Mouse (Mus musculus): ENCODE measurements at regions not wholly inside any gene's neighbourhood (a gene's known extent, or its start where the extent isn't known, plus 50 kb on each side); places are given as distances from the start of the nearest gene placed in this dataset.

DNA sequence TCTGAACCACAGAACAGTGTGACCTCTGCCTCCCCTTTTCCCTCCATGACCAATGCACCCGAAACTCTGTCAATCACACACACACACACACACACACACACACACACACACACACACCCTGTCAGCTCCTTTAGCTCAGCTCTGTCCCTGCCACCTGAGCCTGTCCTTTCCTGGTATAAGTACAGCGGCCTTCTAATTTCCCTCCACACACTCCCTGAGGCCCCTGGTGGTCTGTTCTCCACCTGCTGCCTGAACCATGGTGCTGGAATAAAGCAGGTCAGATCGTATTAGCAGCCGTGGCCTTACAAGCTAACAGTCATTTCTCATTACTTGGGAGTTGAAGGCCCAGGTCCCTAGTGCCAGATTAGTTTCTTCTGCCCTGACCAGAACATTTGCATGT lies 132.8 kb upstream of the Tle3 start:
- ATAC-seq (replicated peaks; ENCODE audit: low FRiP score, low TSS enrichment, low read depth) (no peak), DNase-seq (ENCODE audit: low spot score) (no peak)
- Histone ChIP-seq H3K4me2 (ENCODE audit: low read length) (no peak overlapping the region), H3K27me3 (replicated peaks; ENCODE audit: control insufficient read depth, insufficient read depth, low read length) (no peaks in the 10 kb centered on the region), H3K4me3 (ENCODE audit: low read depth, low read length) (no peak overlapping the region), H3K4me1 (replicated peaks; ENCODE audit: control insufficient read depth, insufficient read depth, low read length) (peaks cover 5% of the 10 kb centered on the region), H3K27ac (ENCODE audit: low read depth) (no peak overlapping the region), H3K9ac (ENCODE audit: low read length) (no peak overlapping the region), H3K36me3 (ENCODE audit: control insufficient read depth, insufficient read depth, low read length) (no peaks in the 10 kb centered on the region), H3K9me3 (ENCODE audit: control insufficient read depth, low read length) (no peaks in the 10 kb centered on the region)
- WGBS = 77% methylated on average over 4 of the region's 4 CpGs

DNA sequence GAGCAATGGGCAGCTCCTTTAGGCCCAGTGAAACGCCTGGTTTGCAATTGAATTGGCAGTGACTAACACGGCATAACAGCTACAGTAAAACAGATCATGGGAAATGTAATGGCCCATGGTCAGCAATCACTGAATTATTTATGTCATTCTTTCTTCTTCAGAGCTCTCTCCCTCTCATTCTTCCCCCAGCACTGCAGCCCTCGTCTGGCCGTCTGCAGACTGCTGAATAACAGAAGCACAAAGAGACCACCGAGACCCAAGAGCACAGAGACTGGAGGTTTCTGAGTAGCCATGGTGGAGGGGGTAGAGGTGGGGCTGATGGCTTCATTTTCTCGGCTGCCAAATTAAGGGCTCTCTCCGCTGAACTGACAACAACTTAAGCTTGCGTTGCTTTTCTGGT lies 130.7 kb upstream of the Tle3 start:
- Histone ChIP-seq H3K4me1 (replicated peaks; ENCODE audit: control insufficient read depth, insufficient read depth, low read length) (no peaks in the 10 kb centered on the region), H3K27ac (ENCODE audit: low read depth) (no peak overlapping the region), H3K4me2 (ENCODE audit: low read length) (no peak overlapping the region), H3K4me3 (ENCODE audit: low read depth, low read length) (no peak overlapping the region), H3K9ac (ENCODE audit: low read length) (no peak overlapping the region), H3K27me3 (replicated peaks; ENCODE audit: control insufficient read depth, insufficient read depth, low read length) (no peaks in the 10 kb centered on the region), H3K9me3 (ENCODE audit: control insufficient read depth, low read length) (no peaks in the 10 kb centered on the region), H3K36me3 (ENCODE audit: control insufficient read depth, insufficient read depth, low read length) (no peaks in the 10 kb centered on the region)
- WGBS = 48% methylated on average over 8 of the region's 8 CpGs
- no peak for ATAC-seq (replicated peaks; ENCODE audit: low FRiP score, low TSS enrichment, low read depth)
- no peak for DNase-seq (ENCODE audit: low spot score)

DNA sequence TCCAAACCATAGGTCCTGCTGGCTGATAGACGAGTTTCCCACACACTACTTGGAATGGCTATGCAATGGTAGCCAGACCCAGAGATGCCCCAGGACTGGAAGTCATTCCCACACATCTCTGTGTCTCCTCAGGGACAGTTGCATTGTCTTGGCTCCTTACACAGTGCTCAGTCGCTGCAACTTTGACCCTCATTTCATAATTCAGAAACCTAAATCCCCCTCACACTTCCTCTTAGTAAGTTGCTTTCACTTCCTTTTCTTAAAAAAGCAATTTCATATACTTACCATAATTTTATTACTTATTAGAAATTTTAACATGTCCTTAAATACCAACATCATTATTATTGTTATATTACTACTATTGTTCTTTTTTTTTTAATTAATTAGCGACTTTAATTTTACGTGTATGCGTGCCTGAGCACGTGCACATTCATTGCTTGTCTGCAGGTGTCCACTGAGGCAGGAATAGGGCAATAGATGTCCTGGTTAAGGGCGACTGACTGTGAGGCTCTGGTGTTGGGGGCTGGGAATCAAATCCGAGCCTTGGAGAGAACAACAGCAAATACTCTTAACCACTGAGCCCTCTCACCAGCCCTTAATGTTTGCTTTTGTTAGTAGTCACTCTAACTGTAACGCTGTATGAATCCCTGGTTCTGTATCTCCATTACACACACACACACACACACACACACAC lies 129.9 kb upstream of the Tle3 start:
- ATAC-seq (replicated peaks; ENCODE audit: low FRiP score, low TSS enrichment, low read depth) (no peak), DNase-seq (ENCODE audit: low spot score) (no peak)
- 82% methylated on average over 9 of the region's 9 CpGs for WGBS
- Histone ChIP-seq H3K9me3 (ENCODE audit: control insufficient read depth, low read length) (no peaks in the 10 kb centered on the region), H3K9ac (ENCODE audit: low read length) (no peak overlapping the region), H3K4me3 (ENCODE audit: low read depth, low read length) (no peak overlapping the region), H3K36me3 (ENCODE audit: control insufficient read depth, insufficient read depth, low read length) (no peaks in the 10 kb centered on the region), H3K27ac (ENCODE audit: low read depth) (no peak overlapping the region), H3K4me1 (replicated peaks; ENCODE audit: control insufficient read depth, insufficient read depth, low read length) (no peaks in the 10 kb centered on the region), H3K27me3 (replicated peaks; ENCODE audit: control insufficient read depth, insufficient read depth, low read length) (no peaks in the 10 kb centered on the region), H3K4me2 (ENCODE audit: low read length) (no peak overlapping the region)

DNA sequence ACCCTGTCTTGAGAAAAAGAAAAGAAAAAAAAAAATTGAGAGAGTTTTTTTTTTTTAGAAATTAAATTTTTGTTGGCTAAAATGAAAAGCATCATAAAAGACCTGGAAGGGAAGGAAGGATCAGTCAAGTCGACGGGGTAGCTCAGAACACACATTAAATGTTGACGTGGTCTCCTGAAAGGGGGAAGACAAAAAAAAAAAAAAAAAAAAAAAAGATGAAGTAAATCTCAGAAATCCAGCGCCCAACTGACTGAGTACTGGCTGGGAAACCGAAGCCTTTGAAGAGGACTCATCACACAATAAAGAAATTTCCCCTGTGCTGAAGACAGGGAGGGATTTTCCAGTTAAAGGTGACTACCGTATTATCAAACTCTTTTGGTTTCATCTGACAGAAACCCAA lies 128.9 kb upstream of the Tle3 start:
- Histone ChIP-seq H3K27ac (ENCODE audit: low read depth) (no peak overlapping the region), H3K4me2 (ENCODE audit: low read length) (no peak overlapping the region), H3K36me3 (ENCODE audit: control insufficient read depth, insufficient read depth, low read length) (no peaks in the 10 kb centered on the region), H3K9me3 (ENCODE audit: control insufficient read depth, low read length) (no peaks in the 10 kb centered on the region), H3K4me3 (ENCODE audit: low read depth, low read length) (no peak overlapping the region), H3K27me3 (replicated peaks; ENCODE audit: control insufficient read depth, insufficient read depth, low read length) (no peaks in the 10 kb centered on the region), H3K4me1 (replicated peaks; ENCODE audit: control insufficient read depth, insufficient read depth, low read length) (no peaks in the 10 kb centered on the region), H3K9ac (ENCODE audit: low read length) (no peak overlapping the region)
- 76% methylated on average over 6 of the region's 6 CpGs for WGBS
- DNase-seq (ENCODE audit: low spot score) = no peak
- ATAC-seq (replicated peaks; ENCODE audit: low FRiP score, low TSS enrichment, low read depth) = no peak

DNA sequence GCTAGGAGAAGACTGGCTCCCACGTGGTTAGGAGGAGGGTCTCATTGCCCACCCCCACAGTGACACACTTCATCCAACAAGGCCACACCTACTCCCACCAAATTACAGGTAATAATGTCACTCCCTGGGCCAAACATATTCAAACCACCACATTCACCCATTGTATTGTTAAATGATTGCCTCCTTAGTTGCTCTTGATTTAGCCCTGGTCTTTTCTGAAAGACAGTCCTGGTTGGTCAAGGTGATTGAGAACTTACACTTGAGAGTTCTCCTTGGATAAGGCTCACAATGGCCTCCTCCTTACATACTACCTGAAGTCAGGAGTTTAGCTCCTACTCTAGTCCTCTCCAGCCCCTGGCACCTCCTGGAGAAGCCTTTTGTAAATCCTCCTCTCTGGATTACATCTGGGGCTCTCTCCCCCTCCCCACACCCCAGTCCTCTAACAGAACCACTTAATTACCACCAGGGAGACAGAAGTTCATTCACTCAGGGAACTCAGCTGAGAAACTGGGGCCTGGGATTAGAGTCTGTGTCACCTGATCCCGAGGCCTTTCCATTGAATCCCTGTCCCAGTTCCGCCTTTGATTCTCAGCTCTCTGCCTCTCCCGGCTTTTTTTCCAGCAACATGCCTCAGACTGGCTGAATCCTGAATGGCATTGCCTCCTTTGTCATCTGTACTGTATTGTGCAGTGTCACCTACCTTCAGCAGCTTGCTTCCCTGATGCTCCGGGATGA lies 122.3 kb upstream of the Tle3 start:
- H3K36me3 ChIP-seq (ENCODE audit: control insufficient read depth, insufficient read depth, low read length) = no peaks in the 10 kb centered on the region
- no peak overlapping the region for H3K27ac ChIP-seq (ENCODE audit: low read depth)
- 55% methylated on average over 5 of the region's 5 CpGs for WGBS
- no peaks in the 10 kb centered on the region for H3K9me3 ChIP-seq (ENCODE audit: control insufficient read depth, low read length)
- no peaks in the 10 kb centered on the region for H3K27me3 ChIP-seq (replicated peaks; ENCODE audit: control insufficient read depth, insufficient read depth, low read length)
- H3K9ac ChIP-seq (ENCODE audit: low read length) = no peak overlapping the region
- H3K4me3 ChIP-seq (ENCODE audit: low read depth, low read length) = no peak overlapping the region
- ATAC-seq (replicated peaks; ENCODE audit: low FRiP score, low TSS enrichment, low read depth) (no peak), DNase-seq (ENCODE audit: low spot score) (no peak)
- no peak overlapping the region for H3K4me2 ChIP-seq (ENCODE audit: low read length)
- no peaks in the 10 kb centered on the region for H3K4me1 ChIP-seq (replicated peaks; ENCODE audit: control insufficient read depth, insufficient read depth, low read length)

DNA sequence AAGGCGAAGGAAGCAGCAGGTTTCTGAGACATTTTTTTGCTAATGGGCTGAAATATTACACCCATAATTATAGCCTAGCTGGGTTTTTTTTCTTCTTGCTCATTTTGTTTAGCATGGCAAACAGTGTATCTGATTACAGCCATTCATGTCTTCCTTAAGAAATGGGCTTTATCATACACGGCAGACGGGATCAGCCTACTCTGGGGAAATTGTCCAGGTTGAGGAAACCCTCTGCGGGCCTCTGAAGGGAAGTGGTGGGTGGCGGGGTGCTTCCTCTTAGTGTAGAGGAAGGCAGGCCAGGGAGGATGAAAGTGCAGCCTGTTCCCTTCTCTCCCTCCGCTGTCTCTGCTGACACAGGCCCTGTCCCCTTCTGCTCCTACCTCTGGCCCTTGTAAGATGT lies 120.6 kb upstream of the Tle3 start:
- 45% methylated on average over 6 of the region's 6 CpGs for WGBS
- no peak overlapping the region for H3K27ac ChIP-seq (ENCODE audit: low read depth)
- ATAC-seq (replicated peaks; ENCODE audit: low FRiP score, low TSS enrichment, low read depth) = no peak
- H3K9ac ChIP-seq (ENCODE audit: low read length) = no peak overlapping the region
- H3K4me1 ChIP-seq (replicated peaks; ENCODE audit: control insufficient read depth, insufficient read depth, low read length) = no peaks in the 10 kb centered on the region
- DNase-seq (ENCODE audit: low spot score) = no peak
- H3K4me2 ChIP-seq (ENCODE audit: low read length) = no peak overlapping the region
- no peak overlapping the region for H3K4me3 ChIP-seq (ENCODE audit: low read depth, low read length)
- no peaks in the 10 kb centered on the region for H3K36me3 ChIP-seq (ENCODE audit: control insufficient read depth, insufficient read depth, low read length)
- H3K27me3 ChIP-seq (replicated peaks; ENCODE audit: control insufficient read depth, insufficient read depth, low read length) = no peaks in the 10 kb centered on the region
- no peaks in the 10 kb centered on the region for H3K9me3 ChIP-seq (ENCODE audit: control insufficient read depth, low read length)

DNA sequence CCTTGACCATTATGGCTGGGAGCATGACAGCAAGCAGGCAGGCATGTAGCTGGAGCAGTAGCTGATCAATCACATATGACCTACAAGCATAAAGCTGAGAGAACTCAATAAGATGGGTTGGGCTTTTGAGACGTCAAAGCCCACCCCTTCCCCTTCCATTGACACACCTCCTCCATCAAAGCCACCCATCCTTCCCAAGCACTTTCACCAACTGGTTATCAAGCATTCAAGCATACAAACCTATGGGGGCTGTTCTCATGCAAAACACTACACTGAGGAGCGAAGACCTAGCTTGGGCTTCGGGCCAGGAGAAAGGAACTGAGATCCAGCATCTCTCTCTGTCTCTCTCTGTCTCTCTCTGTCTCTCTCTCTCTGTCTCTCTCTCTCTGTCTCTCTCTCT lies 118.4 kb upstream of the Tle3 start:
- Histone ChIP-seq H3K27ac (ENCODE audit: low read depth) (no peak overlapping the region), H3K9me3 (ENCODE audit: control insufficient read depth, low read length) (no peaks in the 10 kb centered on the region), H3K27me3 (replicated peaks; ENCODE audit: control insufficient read depth, insufficient read depth, low read length) (no peaks in the 10 kb centered on the region), H3K36me3 (ENCODE audit: control insufficient read depth, insufficient read depth, low read length) (no peaks in the 10 kb centered on the region), H3K4me1 (replicated peaks; ENCODE audit: control insufficient read depth, insufficient read depth, low read length) (no peaks in the 10 kb centered on the region), H3K4me2 (ENCODE audit: low read length) (no peak overlapping the region), H3K9ac (ENCODE audit: low read length) (no peak overlapping the region), H3K4me3 (ENCODE audit: low read depth, low read length) (no peak overlapping the region)
- 80% methylated on average over 3 of the region's 3 CpGs for WGBS
- DNase-seq (ENCODE audit: low spot score) (no peak), ATAC-seq (replicated peaks; ENCODE audit: low FRiP score, low TSS enrichment, low read depth) (no peak)

DNA sequence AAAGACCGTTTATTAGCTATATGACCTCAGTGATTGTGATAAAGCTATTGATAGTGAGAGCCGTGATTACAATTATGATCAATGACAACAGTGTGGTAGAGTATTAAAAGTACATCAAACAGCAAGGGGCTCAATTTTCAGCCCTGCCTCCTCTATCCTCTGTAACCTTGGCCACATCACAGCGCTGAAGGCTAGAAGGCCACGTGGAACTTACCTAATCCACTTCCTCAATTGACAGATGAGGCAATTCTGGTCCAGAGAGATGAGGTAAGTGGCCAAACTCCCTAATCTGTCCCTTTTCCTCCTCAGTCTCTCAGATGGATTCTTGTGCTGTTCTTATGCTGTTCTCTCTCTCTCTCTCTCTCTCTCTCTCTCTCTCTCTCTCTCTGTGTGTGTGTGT lies 114.7 kb upstream of the Tle3 start:
- Histone ChIP-seq H3K4me3 (ENCODE audit: low read depth, low read length) (no peak overlapping the region), H3K9me3 (ENCODE audit: control insufficient read depth, low read length) (no peaks in the 10 kb centered on the region), H3K27ac (ENCODE audit: low read depth) (no peak overlapping the region), H3K36me3 (ENCODE audit: control insufficient read depth, insufficient read depth, low read length) (no peaks in the 10 kb centered on the region), H3K4me1 (replicated peaks; ENCODE audit: control insufficient read depth, insufficient read depth, low read length) (peaks cover 24% of the 10 kb centered on the region), H3K4me2 (ENCODE audit: low read length) (no peak overlapping the region), H3K27me3 (replicated peaks; ENCODE audit: control insufficient read depth, insufficient read depth, low read length) (no peaks in the 10 kb centered on the region), H3K9ac (ENCODE audit: low read length) (no peak overlapping the region)
- WGBS = 41% methylated on average over 4 of the region's 4 CpGs
- DNase-seq (ENCODE audit: low spot score) (no peak), ATAC-seq (replicated peaks; ENCODE audit: low FRiP score, low TSS enrichment, low read depth) (no peak)

DNA sequence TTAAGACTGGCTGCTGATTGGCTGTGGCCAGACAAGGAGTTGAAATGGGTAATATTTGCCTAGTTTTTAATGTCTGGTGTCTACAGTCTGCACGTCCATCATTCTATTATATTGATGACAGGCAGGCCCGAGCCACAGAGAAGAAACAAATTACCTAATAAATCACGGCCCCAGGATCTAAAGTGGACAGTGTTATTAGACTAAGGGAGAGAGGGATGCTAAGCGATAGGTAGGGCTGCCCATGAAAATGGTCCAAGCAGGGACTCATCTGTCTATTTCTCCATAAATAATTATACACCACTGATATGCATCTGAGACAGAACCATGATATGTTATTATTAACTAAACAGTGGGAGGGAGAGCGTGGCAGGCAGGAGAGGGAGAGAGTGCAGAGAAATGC lies 114.1 kb upstream of the Tle3 start:
- no peak for DNase-seq (ENCODE audit: low spot score)
- Histone ChIP-seq H3K27ac (ENCODE audit: low read depth) (no peak overlapping the region), H3K4me2 (ENCODE audit: low read length) (no peak overlapping the region), H3K36me3 (ENCODE audit: control insufficient read depth, insufficient read depth, low read length) (no peaks in the 10 kb centered on the region), H3K4me3 (ENCODE audit: low read depth, low read length) (no peak overlapping the region), H3K9me3 (ENCODE audit: control insufficient read depth, low read length) (no peaks in the 10 kb centered on the region), H3K27me3 (replicated peaks; ENCODE audit: control insufficient read depth, insufficient read depth, low read length) (no peaks in the 10 kb centered on the region), H3K9ac (ENCODE audit: low read length) (no peak overlapping the region), H3K4me1 (replicated peaks; ENCODE audit: control insufficient read depth, insufficient read depth, low read length) (peaks cover 25% of the 10 kb centered on the region)
- ATAC-seq (replicated peaks; ENCODE audit: low FRiP score, low TSS enrichment, low read depth) = no peak
- WGBS = 45% methylated on average over 5 of the region's 5 CpGs
